Mouse (Mus musculus) erythroblast, embryonic 14.5 days (primary cell): ENCODE results near the gene AC134908.4.

Experiments used
- GATA1 ChIP-seq: IDR thresholded peaks from 2 replicates; pipeline ENCODE4 v1.6.1; 2012; ENCODE audit warnings: low read length, inconsistent platforms, mixed read lengths
- TAL1 ChIP-seq: IDR thresholded peaks from 3 replicates; pipeline ENCODE4 v1.6.1; 2012; ENCODE audit warnings: low read length, inconsistent platforms, mixed read lengths

DNA sequence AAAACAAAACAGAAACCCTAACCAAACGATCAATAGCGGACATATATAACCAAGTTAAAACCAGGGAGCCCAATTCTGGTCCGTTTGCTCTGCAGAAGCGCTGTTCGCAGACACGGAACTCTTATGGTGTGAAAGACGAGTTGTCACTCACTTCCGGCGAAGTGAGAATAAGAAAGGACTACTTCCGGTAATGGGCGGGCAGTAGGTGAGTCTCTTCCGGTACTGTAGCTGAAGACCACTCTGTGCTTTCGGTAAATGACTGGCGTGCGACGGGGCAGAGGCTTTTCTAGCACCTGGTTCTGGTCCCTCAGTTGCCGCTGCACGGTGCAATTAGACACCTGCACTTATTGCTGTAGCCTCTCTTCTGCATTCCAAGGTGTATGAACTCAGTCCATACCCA is 28.0 kb upstream of the AC134908.4 start, which contains the start of gene Wdr24:
- no peak for TF ChIP-seq GATA1
- no peak for TF ChIP-seq TAL1
